Mouse (Mus musculus): ENCODE results near the gene 4933427D14Rik. TPM values are rescaled to one million over a fixed set of nuclear protein-coding genes. Genes with fewer than 3 reads are reported as not detected.
A peak's percentile ranks its signal among the peaks of the same experiment; 100 is the strongest.

Gene 4933427D14Rik
- polyA plus RNA-seq, 1 experiment from 2014 or later = 25.7 TPM

DNA sequence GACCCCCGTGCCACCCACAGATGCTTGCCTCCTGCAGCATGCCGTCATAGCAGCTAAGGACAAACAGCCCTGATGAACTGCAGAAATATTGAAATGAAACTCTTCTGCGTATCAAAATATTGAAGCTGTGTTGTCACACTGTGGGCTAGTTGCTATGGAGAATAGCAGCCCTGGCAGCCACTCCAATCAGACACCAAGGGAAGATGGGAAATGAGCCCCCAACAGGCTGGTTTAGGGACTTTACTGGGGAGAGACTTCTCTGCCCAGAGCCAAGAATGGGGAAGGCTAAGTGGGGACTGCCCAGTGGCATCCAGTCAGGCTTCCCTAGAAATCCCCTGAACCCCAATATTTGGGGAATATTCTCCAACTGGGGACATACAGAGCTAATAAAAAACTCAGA lies 88.6 kb downstream of the 4933427D14Rik start:
- Histone ChIP-seq H3K4me3 (replicated peaks) (no peak overlapping the region), H3K9me3 (no peaks in the 10 kb centered on the region), H3K36me3 (replicated peaks) (no peaks in the 10 kb centered on the region), H3K27me3 (0 out of 2 replicates have a peak, but pooled peaks cover 5% of the 10 kb centered on the region), H3K4me2 (no peak overlapping the region), H3K27ac (no peak overlapping the region), H3K9ac (no peak overlapping the region), H3K4me1 (peaks cover 11% of the 10 kb centered on the region)
- no peak for ATAC-seq (ENCODE audit: low FRiP score)
- 78% methylated on average over 3 of the region's 3 CpGs for WGBS

DNA sequence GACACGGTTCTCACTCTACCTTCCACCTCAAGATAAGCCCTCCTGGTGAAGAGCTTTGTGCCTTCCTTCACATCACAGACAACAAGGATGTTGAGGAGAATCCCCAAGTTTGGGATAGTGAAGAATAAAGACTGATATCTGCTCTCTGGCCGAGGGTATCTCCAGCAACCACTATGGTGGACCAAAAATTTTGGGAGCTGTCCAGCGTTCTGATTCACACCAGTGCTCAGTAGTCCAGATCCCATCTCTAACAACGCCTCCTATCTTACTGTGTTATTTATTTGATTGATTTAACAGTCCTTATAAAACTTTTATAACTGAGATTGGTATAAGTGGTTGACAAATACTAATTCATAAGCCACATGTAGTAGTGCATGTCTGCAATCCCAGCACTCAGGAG lies 94.0 kb downstream of the 4933427D14Rik start:
- Histone ChIP-seq H3K36me3 (replicated peaks) (no peaks in the 10 kb centered on the region), H3K27ac (no peak overlapping the region), H3K27me3 (peaks cover 6% of the 10 kb centered on the region; the same call in 1 of the 2 replicates), H3K4me2 (no peak overlapping the region), H3K9me3 (no peaks in the 10 kb centered on the region), H3K4me3 (replicated peaks) (no peak overlapping the region), H3K4me1 (peaks cover 11% of the 10 kb centered on the region; the same call in 1 of the 2 replicates), H3K9ac (no peak overlapping the region)
- no peak for ATAC-seq (ENCODE audit: low FRiP score)
- 64% methylated on average over 4 of the region's 4 CpGs for WGBS

DNA sequence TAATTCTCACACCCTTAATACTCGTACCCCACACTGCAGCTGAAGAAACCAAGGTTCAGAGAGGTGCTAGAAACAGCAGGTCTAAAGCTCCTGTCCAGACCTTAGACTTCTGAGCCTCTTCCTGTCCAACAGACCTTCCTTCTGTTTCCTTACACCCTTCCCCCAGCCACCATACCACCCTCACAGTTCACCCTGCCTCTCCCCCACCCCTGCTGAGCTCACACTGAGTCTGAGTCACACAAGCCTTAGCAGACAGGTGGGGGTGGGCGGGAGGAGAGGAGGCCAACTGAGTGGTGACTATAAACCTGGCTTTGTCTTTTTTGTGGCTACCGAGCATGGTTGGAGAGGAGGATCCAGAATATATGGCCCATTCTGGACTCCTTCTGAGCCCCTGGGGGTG lies 96.5 kb downstream of the 4933427D14Rik start:
- 55% methylated on average over 3 of the region's 3 CpGs for WGBS
- no peak overlapping the region for H3K4me2 ChIP-seq
- H3K4me3 ChIP-seq (replicated peaks) = no peak overlapping the region
- H3K9me3 ChIP-seq = no peaks in the 10 kb centered on the region
- H3K36me3 ChIP-seq (replicated peaks) = no peaks in the 10 kb centered on the region
- H3K4me1 ChIP-seq = peaks cover 5% of the 10 kb centered on the region; the same call in 1 of the 2 replicates
- H3K27me3 ChIP-seq = peaks cover 3% of the 10 kb centered on the region; the same call in 1 of the 2 replicates
- no peak overlapping the region for H3K9ac ChIP-seq
- ATAC-seq (ENCODE audit: low FRiP score) = no peak
- no peak overlapping the region for H3K27ac ChIP-seq

DNA sequence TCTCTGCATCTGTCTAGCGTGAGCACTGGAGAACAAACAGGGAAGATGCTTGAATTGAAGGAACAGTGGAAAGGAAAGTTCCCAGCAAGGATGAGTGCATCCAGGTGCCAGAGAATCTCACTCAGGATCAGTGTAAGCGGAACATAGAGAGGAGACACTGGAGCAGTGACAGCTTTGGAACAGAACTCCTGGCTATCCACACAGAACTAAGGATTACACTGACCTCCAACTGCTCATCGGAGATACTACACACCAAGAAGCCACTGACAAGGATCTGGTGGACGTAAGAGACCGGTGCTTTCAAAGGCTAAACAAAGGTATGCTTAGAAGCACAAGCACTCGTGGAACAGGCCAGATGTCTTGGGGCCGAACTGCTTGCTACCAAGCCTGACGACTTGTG lies 103.0 kb downstream of the 4933427D14Rik start:
- Histone ChIP-seq H3K27me3 (no peaks in the 10 kb centered on the region), H3K9ac (peak overlapping the region; percentile 9; the same call in 1 of the 2 replicates), H3K4me2 (peak overlapping the region; percentile 30), H3K9me3 (no peaks in the 10 kb centered on the region), H3K36me3 (replicated peaks) (no peaks in the 10 kb centered on the region), H3K4me3 (replicated peaks) (no peak overlapping the region), H3K4me1 (peaks cover 11% of the 10 kb centered on the region; the same call in 1 of the 2 replicates), H3K27ac (peak overlapping the region; percentile 85)
- no peak for ATAC-seq (ENCODE audit: low FRiP score)
- 54% methylated on average over 8 of the region's 8 CpGs for WGBS

Other genes with a start within 250 kb of the 4933427D14Rik start
- 0.37 and 0.50 TPM in 2 replicates for gene Aipl1, start 169.9 kb downstream of the 4933427D14Rik start, polyA plus RNA-seq (2016; fragmentation: Nextera tagmentation; extraction: Ambion mirVana)
- gene Pimreg, start 165.4 kb downstream of the 4933427D14Rik start, polyA plus RNA-seq (2016; fragmentation: Nextera tagmentation; extraction: Ambion mirVana) = 187 and 191 TPM in 2 replicates
- gene Pitpnm3, start 71.7 kb downstream of the 4933427D14Rik start, polyA plus RNA-seq (2016; fragmentation: Nextera tagmentation; extraction: Ambion mirVana) = 0.41 and 0.58 TPM in 2 replicates
- 0.73 and 0.83 TPM in 2 replicates for gene Gm43951, start 619 bp downstream of the 4933427D14Rik start, polyA plus RNA-seq (2016; fragmentation: Nextera tagmentation; extraction: Ambion mirVana)
- 139 and 143 TPM in 2 replicates for gene Txndc17, start 88 bp upstream of the 4933427D14Rik start, polyA plus RNA-seq (2016; fragmentation: Nextera tagmentation; extraction: Ambion mirVana)
- 54.8 and 55.8 TPM in 2 replicates for gene Med31, start 8.1 kb upstream of the 4933427D14Rik start, polyA plus RNA-seq (2016; fragmentation: Nextera tagmentation; extraction: Ambion mirVana)
- gene Slc13a5, start 59.8 kb upstream of the 4933427D14Rik start, polyA plus RNA-seq (2016; fragmentation: Nextera tagmentation; extraction: Ambion mirVana) = not detected in 2 replicates
- gene Xaf1, start 94.2 kb upstream of the 4933427D14Rik start, polyA plus RNA-seq (2016; fragmentation: Nextera tagmentation; extraction: Ambion mirVana) = 1.6 TPM in 2 replicates
- gene Fbxo39, start 107.0 kb upstream of the 4933427D14Rik start, polyA plus RNA-seq (2016; fragmentation: Nextera tagmentation; extraction: Ambion mirVana) = not detected in 2 replicates
- gene Tekt1, start 155.0 kb upstream of the 4933427D14Rik start, polyA plus RNA-seq (2016; fragmentation: Nextera tagmentation; extraction: Ambion mirVana) = 6.3 and 6.7 TPM in 2 replicates
- gene Smtnl2, start 204.3 kb upstream of the 4933427D14Rik start, polyA plus RNA-seq (2016; fragmentation: Nextera tagmentation; extraction: Ambion mirVana) = 5.2 and 5.5 TPM in 2 replicates
- not detected in 2 replicates for gene Ggt6, start 228.1 kb upstream of the 4933427D14Rik start, polyA plus RNA-seq (2016; fragmentation: Nextera tagmentation; extraction: Ambion mirVana)
- 158 and 160 TPM in 2 replicates for gene Mybbp1a, start 233.9 kb upstream of the 4933427D14Rik start, polyA plus RNA-seq (2016; fragmentation: Nextera tagmentation; extraction: Ambion mirVana)

All from forebrain, embryonic 12.5 days (tissue).